Mouse (Mus musculus) G1E (cell line): ENCODE results near the gene Bend6. TPM values are rescaled to one million over a fixed set of nuclear protein-coding genes. Genes with fewer than 3 reads are reported as not detected.

Source experiments
- ATAC-seq: 2 replicates; pipeline ENCODE4 v1.8.0; 2016; ENCODE audit warnings: mild to moderate bottlenecking; ENCODE audit not compliant: insufficient number of reproducible peaks, poor library complexity, low FRiP score, severe bottlenecking; ENCODE audit errors: extremely low read depth
- DNase-seq: peaks from one replicate; pipeline ENCODE4 v3.0.0; 2012; ENCODE audit warnings: low spot score
- H3K27me3 ChIP-seq: 2 replicates; pipeline ENCODE4 v1.6.1; 2012; ENCODE audit warnings: mild to moderate bottlenecking, low read length, inconsistent platforms; ENCODE audit not compliant: insufficient read depth
- H3K36me3 ChIP-seq: replicated peaks from 2 replicates; pipeline ENCODE3; 2012; ENCODE audit warnings: mild to moderate bottlenecking, inconsistent platforms
- H3K4me1 ChIP-seq: 2 replicates; pipeline ENCODE4 v1.6.1; 2012; ENCODE audit warnings: low read depth, low read length, inconsistent platforms, mixed read lengths; ENCODE audit not compliant: insufficient read depth
- H3K4me3 ChIP-seq: 2 replicates; pipeline ENCODE4 v1.5.1; 2012; ENCODE audit warnings: low read depth, mild to moderate bottlenecking, inconsistent platforms, low read length, moderate library complexity, mixed read lengths
- H3K9me3 ChIP-seq: replicated peaks from 2 replicates; pipeline ENCODE4 v1.6.1; 2012; ENCODE audit warnings: inconsistent platforms
- CTCF ChIP-seq: IDR thresholded peaks from 2 replicates; pipeline ENCODE4 v1.5.1; 2012; ENCODE audit warnings: low read depth, low read length, inconsistent platforms, mixed read lengths
- GATA1 ChIP-seq: IDR thresholded peaks from 2 replicates; pipeline ENCODE4 v1.6.1; 2012; ENCODE audit warnings: borderline replicate concordance, low read length, inconsistent platforms, mixed read lengths
- GATA2 ChIP-seq: IDR thresholded peaks from 2 replicates; pipeline ENCODE4 v1.6.1; 2012; ENCODE audit warnings: low read depth, low read length, inconsistent platforms, borderline replicate concordance
- POLR2AphosphoS5 ChIP-seq: IDR thresholded peaks from 2 replicates; pipeline ENCODE4 v1.6.1; 2012; ENCODE audit warnings: low read depth, low read length, inconsistent platforms; ENCODE audit not compliant: insufficient replicate concordance
- TAL1 ChIP-seq: conservative IDR thresholded peaks from 2 replicates; pipeline ENCODE4 v1.6.1; 2012; ENCODE audit warnings: low read depth, low read length, inconsistent platforms, mixed read lengths
- polyA plus RNA-seq: library from polyadenylated mRNA; stranded (reverse); fragments of >175 nt; gene quantifications from 2 replicates; pipeline ENCODE4 v1.2.3, GENCODE M21; 2012
- total RNA-seq, 2 experiments: library from RNA; stranded (forward) in 1 of 2; stranded (reverse) in 1 of 2; fragments of 200-1000 nt in 1 of 2; fragments of >200 nt in 1 of 2; fragmentation: Nextera tagmentation in 1 of 2; gene quantifications; 2 replicates each; pipeline ENCODE4 v1.2.3; 2014 to 2017

The Bend6 gene
- total and polyA plus RNA-seq, 3 experiments = not detected

DNA sequence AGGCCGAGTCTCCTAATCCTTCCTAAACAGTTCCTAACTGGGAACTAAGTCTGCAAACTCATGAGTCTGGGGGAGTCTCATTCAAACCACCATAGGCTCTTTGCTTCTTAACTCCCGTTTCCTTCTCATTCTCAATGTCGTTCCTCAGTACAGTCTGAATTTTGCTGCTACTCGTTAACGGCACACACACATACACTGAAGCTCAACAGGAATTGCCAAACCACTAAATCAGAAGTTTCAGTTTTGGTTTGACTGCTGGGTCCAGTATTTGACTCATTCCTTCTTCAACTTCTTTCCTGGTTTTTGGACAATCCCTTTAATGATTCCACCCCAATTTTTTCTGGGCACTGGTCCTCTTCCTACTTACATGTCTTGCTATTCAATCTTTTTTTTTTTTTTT lies 8.9 kb upstream of the Bend6 start:
- TF ChIP-seq POLR2AphosphoS5 (no peak), TAL1 (no peak), GATA1 (no peak), GATA2 (no peak), CTCF (no peak)
- H3K9me3 ChIP-seq = no peaks in the 10 kb centered on the region
- H3K4me3 ChIP-seq = no peak overlapping the region
- ATAC-seq = no peak
- no peaks in the 10 kb centered on the region for H3K36me3 ChIP-seq
- DNase-seq = no peak
- H3K27me3 ChIP-seq = peaks cover 2% of the 10 kb centered on the region; the same call in 1 of the 2 replicates
- H3K4me1 ChIP-seq = no peaks in the 10 kb centered on the region

DNA sequence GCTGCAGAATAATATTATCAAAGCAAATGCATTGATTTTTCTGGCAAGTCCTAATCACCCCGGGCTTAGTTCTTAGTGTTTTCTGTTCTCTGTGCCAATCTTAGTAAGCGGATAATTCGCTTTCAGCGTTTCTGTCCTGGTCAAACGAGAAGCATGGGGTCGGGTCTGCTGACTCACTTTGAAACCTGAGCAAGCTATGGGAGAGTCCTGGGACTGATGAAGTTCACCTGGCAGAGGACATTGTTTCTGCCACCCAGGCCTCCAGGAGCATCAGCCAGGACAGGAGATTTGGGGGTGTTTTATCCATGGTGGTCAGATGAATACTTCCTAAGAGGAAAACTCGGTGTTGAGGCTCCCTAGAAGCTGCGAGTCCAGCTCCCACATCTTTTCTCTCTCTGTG lies 4.0 kb upstream of the Bend6 start:
- TF ChIP-seq GATA2 (no peak), CTCF (no peak), POLR2AphosphoS5 (no peak), TAL1 (no peak), GATA1 (no peak)
- Histone ChIP-seq H3K9me3 (peaks cover 17% of the 10 kb centered on the region), H3K27me3 (no peaks in the 10 kb centered on the region; the same call in 1 of the 2 replicates), H3K4me1 (no peaks in the 10 kb centered on the region), H3K36me3 (no peaks in the 10 kb centered on the region), H3K4me3 (no peak overlapping the region)
- DNase-seq (no peak), ATAC-seq (no peak)

DNA sequence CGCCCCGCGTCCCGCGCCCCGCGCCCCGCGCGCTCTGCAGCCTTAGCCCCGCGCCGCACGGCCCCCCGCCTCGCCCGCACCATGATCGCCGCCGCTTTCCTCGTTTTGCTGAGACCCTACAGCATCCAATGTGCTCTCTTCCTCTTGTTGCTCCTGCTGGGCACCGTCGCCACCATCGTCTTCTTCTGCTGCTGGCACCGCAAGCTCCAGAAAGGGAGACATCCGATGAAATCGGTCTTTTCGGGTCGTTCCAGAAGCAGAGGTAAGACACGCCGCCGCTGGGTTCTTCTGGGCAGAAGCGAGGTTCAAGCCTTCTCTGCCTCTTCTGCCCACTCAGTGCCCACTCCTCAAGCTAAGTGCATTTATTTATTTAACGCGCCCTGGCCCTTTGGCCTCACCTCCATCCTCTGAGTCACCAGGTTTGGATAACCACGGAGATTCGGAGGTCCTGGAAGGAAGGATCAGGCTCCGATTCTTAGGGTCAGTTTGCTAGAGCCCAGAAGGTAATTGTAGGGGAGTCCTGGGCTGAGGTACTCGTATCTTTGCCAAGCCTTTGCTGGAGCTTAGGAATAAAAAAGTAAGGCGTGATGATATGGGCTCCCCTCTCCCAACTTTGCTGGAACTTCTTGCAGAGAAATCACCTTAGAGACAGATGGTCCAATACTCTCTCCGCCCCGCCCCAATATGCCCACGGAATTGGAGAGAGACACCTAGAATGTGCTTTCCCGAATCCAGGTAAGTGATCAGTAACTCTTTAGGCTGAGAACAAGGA lies 761 bp upstream of the Bend6 start, which contains the start of gene Dst:
Dst (plus strand) TSS at position 35 of the 772 bp plus-strand sequence.
- no peaks in the 10 kb centered on the region for H3K4me1 ChIP-seq
- peaks cover 17% of the 10 kb centered on the region for H3K9me3 ChIP-seq
- DNase-seq (no peak), ATAC-seq (no peak)
- TF ChIP-seq POLR2AphosphoS5 (no peak), GATA1 (no peak), CTCF (no peak)
- H3K4me3 ChIP-seq = no peak within 1 kb of the TSS
- no peaks in the 10 kb centered on the region for H3K36me3 ChIP-seq
- no peaks in the 10 kb centered on the region; the same call in 1 of the 2 replicates for H3K27me3 ChIP-seq

GRCm38 (mm10) chr1:33906927-33907326 lies 689 bp downstream of the Bend6 start:
- Histone ChIP-seq H3K4me1 (no peaks in the 10 kb centered on the region), H3K9me3 (peaks cover 17% of the 10 kb centered on the region), H3K27me3 (no peaks in the 10 kb centered on the region; the same call in 1 of the 2 replicates), H3K36me3 (no peaks in the 10 kb centered on the region), H3K4me3 (no peak overlapping the region)
- TF ChIP-seq TAL1 = no peak
- TF ChIP-seq CTCF = no peak
- no peak for TF ChIP-seq GATA1
- TF ChIP-seq GATA2 = no peak
- TF ChIP-seq POLR2AphosphoS5 = no peak
- no peak for DNase-seq
- ATAC-seq = no peak

DNA sequence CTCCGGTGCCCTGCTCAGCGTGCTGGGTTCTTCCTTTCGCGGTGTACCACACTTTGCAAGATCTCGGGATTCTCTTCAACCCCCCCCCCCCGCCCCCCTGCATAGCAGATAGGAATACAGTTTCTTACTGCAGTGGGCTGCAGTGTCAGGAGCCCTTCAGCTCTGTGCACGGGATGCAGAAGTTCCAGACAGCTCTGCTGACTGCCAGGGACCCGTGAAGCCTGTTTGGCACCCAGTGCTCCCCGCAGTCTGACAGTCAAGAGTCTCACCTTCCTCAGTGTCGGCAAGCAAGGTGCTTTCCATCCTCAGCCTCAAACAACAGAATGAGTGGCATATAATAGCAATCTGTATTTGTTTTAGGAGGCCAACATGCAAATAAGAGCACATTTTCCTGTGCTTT lies 1.4 kb downstream of the Bend6 start:
- Histone ChIP-seq H3K36me3 (no peaks in the 10 kb centered on the region), H3K4me3 (no peak overlapping the region), H3K9me3 (peaks cover 17% of the 10 kb centered on the region), H3K4me1 (no peaks in the 10 kb centered on the region), H3K27me3 (no peaks in the 10 kb centered on the region; the same call in 1 of the 2 replicates)
- TF ChIP-seq POLR2AphosphoS5 = no peak
- no peak for TF ChIP-seq GATA1
- no peak for TF ChIP-seq TAL1
- no peak for TF ChIP-seq CTCF
- no peak for DNase-seq
- ATAC-seq = no peak

GRCm38 (mm10) chr1:33903587-33903986 lies 4.0 kb downstream of the Bend6 start:
- Histone ChIP-seq H3K4me1 (no peaks in the 10 kb centered on the region), H3K4me3 (no peak overlapping the region), H3K36me3 (no peaks in the 10 kb centered on the region), H3K9me3 (peaks cover 17% of the 10 kb centered on the region), H3K27me3 (no peaks in the 10 kb centered on the region; the same call in 1 of the 2 replicates)
- ATAC-seq (no peak), DNase-seq (no peak)
- TF ChIP-seq CTCF (no peak), TAL1 (no peak), POLR2AphosphoS5 (no peak), GATA1 (no peak), GATA2 (no peak)
